Mouse (Mus musculus): Measurements from ENCODE around the gene Tspan18.

Tspan18 gene

DNA sequence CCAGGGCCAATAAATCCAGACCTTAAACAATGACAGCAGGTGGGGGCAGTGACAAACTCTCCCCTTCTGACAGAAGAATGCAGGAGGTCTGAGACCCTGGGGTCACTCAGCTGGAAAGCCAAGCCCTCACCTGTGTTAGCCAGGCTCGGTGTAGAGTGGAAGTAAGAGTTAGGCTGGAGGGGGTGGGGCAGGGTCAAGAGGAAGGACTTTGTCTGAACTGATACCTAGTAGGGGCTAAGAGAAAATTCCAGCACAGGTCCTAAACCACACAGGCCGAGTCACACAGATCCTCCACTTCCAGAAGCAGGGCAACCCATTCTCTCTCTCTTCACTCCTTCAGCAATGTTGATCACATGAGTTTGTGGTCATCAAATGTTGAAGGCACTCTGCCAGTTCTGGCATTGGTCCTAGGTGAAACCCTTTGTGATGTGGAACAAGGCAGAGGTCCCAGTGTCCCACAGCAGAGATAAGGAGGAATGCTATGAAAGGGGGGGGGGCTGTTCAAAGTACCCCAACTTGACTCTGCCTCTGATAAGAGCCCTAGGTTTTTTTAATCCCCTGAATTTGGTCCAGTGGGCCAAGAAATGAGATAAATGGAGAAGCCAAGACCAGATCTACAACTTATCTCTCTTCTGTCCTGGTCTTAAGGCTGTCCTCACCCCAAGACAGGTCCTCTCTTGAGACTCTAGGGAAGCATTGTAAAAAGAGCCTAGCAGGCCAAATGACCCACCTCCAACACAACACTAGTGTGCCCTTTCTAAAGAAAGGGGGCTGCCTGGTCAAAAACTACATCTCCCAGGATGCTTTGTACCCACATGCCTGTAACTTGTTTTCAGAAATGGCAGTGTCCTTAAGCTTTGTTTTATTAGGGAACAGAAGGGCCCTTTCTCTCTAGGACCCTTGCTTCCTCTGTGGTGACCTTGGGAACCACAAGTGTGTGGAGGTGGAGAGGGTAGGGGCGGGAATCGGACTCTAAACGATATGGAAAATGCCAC, 71.7 kb downstream of the Tspan18 start:
- no peak for DNase-seq (ENCODE audit: low spot score in 2 of 2)

DNA sequence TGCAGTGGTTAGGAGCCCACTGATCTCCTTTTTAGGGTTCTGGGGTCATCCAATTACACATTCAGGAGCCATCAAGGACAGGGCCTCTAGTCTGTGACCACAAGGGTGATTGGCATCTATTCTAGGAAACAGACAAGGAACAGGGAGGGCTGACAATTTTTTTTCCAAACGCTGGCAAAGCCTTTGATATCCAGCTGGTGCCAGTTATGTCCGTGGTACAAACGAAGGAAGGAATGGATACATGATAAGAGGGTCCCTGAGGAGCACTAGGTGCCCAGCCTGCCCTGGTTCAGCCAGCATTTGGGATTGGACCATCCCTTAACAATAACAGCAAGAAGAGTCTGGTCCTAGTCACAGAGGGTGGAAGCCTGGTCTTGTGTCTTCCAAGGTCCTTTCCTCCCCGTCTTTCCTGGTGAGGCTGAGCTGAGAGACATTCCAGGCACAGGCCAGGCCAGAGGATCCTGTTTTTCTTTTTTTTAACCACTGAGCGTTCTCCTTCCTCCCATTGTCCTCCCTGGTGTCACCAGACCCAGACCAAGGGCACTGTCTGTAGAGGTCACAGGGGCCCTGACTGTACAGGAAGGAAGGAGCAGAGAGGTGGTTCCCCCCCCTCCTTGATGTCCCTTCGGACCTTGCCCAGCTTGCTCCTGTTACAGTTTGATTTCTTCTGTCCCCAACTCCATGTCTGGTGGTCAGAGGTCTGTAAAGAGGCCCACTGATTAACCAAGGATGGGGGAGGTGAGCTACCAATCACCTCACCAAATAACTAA, 72.6 kb downstream of the Tspan18 start:
- no peak for DNase-seq (ENCODE audit: low spot score in 2 of 2)

DNA sequence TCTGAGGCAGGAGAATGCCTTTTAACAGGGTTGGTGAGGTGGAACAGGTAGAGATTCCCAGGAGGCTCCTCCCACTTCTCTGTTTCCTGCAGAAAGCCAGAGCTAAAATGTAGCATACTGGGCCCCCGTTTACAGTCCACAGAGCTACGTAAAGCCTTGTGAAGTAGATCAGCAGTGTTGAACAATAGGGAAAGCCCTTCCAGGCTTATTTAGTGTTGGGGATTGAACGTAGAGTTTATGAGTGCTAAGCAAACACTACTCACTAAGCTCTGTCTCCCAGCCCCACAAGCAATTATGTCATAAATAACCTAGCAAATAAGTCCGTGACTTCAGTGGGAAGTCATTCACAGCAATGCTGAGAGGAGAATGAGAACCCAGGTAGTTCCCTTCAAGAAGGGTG, 76.7 kb downstream of the Tspan18 start:
- DNase-seq (ENCODE audit: low spot score in 2 of 2), result no peak

DNA sequence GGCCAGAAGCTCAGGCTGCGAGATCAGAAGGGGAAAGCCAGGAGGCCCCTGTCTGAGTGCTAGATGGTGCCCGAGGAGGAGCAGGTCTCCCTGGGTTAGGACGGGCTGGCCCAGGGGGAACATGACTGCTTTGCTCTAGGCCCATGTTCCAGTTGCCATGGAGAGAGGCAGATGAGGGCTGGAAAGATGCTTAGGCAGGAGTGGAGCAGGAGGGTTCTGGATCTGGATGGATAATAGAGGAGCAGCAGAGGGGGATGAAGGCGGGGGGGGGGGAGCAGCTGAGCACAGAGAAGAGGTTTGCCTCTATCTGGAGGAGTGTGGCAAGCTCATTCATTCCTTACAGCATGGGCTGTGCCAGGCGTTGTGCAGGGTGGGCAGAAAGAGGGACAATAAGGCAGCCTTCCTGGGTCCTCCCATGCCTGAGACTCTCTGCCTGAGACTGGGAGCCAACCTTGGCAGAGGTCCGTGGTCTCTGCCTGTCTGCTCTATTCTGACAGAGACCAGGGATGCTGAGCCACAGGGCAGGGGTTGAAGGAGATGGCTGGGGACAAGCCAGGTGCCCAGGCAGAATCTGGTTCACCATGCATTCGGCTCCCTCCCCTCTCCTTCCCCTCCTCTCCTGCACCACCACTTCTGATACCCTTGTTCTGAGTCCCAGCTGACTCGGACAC, 77.4 kb downstream of the Tspan18 start:
- no peak for DNase-seq (ENCODE audit: low spot score in 2 of 2)

DNA sequence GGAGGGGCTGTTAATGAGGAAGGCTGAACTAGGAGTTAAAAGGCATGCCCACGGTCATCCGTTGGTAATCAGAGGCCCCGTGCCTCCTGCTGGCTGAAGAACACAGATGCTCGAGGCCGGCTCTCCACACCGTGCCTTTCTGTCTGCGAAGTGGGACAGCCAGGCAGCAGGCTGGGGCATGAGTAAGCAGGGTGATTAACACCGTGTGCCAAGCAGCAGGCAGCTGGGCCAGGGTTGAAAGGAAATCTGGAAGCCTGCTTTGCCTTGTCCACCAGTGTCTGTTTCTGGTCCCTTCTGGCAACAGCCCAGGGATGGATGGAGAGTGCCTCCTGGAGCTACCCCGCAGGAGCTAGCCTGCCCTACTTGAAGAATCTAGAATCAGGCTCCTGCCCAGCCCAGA, 81.9 kb downstream of the Tspan18 start:
- peak in 1 of 2 experiments; percentile 32 for DNase-seq (ENCODE audit: low spot score in 2 of 2)

DNA sequence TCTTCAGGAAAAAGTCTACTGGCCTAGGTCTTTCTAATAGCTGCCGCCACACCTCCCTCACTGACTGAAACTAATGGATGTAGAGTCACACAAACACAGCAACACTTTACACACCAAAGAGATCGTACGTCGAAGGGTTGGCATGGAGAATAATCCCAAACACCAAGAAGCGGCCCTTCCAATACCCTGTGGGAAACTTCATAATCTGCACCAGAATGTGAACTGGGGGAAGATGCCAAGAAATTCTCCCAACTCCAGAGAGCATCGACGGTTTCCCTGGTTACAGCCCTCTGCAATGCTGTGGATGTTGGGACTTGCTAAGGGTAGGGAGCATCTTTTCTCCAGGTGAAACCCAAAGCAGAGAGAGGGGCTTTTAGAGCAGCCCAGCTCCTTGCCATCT, 83.7 kb downstream of the Tspan18 start:
- DNase-seq (ENCODE audit: low spot score in 2 of 2), result no peak

DNA sequence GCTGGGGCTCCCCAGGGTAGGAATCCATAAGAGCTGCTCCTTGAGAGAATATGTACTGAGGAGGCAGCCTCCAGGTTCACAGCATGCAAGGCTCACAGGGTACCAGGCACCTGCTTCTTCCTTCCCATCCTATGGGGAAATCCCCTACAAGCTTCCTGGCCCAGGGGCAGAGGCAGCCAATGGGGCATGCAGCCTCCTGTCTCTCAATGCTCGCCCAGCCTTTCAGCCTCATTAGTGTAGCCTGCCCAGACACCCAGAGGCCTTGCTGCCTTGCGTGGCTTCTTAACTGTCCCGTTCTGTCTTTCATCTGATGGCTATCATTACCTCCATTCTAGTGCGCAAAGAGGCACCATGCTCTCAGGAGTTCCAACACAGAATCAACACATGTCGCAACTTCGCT, 85.2 kb downstream of the Tspan18 start:
- DNase-seq (ENCODE audit: low spot score in 2 of 2), result no peak

DNA sequence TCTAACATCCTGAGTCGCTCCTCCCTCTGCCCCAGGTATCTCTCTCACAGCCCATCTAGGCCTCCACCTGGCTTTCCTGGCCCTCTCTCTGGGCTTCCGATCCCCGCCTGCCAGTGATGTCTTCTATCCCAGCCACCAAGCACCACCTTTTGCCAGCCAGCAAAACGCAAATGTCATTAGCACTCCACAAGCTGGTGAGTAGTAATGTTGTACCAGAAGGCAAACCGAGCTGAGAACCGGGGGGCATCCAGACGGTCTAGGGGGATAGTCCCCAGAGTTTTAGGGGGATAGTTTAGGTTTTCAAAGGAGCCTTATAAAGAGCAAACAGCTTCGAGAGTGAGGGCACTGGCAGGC, 90.2 kb downstream of the Tspan18 start:
- no peak for DNase-seq (ENCODE audit: low spot score in 2 of 2)

DNA sequence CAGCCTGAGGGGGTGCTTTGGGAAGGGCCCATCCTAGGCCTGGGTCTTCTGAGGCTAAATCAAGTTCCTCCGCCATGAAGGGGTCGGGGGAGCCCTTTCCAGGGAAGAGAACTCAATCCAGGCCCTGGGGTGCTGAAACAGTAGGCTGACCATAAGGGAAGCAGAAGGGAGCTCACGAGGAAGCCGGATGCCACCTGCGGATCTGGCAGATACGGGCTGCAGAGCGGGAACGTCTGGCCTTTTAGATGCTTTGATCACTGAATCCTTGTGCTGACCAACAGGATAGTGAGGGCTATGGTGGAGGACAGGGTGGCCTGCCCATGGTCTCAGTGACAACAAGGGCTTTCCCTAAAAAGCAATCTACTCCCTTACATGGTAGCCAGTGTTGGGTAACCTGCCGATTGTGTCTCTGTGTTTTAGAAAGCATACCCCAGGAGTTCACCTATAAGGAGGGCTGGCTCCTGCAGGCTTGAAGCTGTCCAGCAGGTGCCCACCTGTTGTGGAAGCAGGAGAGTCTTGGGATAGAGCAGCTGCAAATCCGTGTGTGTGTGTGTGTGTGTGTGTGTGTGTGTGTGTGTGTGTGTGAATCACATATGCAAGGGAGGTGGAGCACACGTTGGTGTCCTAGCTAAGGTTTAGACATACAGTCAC, 90.7 kb downstream of the Tspan18 start:
- DNase-seq (ENCODE audit: low spot score in 2 of 2), result no peak

DNA sequence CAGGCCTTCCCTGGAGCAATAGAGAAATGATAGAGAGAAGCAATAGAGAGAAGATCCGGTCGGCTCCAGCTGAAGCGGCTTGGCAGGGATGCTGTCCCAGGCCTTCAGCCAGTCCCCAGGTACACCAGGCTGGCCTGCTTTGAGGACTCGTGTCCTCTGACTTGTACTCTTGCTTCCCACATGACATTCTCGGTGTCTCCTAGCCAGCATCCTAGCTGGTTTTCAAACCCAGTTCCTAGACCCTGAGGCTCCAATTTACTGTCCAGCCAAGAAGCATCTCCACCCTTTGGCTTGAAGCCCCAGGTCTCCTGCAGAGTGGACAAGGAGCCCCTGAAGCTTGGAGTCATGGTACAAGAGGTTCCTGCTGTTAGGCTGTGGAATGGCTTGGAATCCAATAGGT, 92.1 kb downstream of the Tspan18 start:
- DNase-seq (ENCODE audit: low spot score in 2 of 2), result no peak

DNA sequence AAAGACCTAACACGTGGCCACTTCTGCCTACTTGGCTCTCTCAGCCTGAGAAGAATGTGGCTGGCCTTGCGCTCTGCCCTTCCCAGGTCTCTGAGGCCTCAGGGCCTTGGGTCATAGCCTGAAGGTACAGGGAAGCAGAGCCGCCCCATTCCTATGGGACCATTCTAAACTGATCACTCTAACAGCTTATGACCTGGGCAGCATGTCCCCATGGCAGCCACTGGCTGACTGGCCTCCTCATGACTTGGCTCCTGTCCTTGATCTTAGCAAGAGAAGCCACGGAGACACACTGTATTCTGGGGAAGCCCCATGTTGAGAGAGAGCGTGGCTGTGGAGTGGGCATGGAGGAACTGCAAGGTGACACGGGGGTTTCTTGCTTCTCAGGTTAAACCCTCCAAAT, 95.4 kb downstream of the Tspan18 start:
- DNase-seq (ENCODE audit: low spot score in 2 of 2), result no peak

DNA sequence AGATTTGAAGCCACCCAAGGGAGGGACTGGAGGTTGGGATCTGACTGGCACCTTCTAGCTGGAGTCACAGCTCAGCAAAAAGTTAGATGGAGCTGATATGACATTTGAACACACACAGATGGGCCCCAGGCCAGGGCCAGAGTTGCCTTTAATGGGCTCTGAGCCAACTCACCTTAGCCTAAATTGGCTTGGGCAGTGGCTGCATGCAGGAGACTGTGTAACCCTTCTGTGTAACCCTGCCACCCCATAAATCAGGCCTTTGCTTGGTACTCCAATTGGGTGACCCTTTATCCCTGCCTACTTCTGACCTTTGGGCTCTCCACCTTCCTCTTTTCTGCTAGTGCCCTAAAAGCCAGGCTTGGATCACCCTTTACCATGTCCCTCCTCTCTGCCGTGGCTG, 97.2 kb downstream of the Tspan18 start:
- no peak for DNase-seq (ENCODE audit: low spot score in 2 of 2)

DNA sequence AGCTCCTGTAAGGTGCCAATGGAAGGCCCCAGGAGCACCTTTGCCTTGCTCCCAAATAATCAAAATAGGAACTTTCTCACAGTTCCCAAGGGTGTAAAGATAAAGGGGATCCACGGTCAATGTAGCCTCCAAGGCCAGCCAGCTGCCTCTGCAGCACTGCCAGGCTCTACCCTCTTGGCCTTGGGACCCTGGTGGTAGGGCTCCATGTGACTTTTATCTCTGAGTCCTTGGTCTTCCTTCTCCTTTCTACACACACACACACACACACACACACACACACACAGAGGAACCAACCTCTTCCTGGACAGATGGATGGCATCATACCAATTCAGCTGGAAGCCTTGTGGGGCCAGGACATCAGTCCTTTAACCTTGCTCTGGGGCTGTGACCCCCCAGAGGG, 102.2 kb downstream of the Tspan18 start:
- DNase-seq (ENCODE audit: low spot score in 2 of 2), result no peak

DNA sequence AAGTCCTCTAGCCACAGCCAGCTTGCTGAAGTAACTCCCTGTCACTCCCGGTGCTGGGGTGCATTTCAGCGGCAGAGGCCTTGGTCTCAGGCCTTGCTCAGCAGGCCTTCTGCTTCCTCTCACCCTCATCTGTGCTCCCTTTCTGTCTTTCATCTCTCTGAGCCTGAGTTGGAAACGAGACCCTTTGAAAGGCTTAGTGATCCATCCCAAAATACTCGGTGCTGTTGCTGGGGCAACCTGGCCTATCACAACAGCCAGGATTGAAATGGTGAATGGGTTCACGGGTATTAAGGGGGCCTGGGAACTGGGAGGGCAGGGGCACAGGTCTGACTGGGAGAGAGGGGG, 105.9 kb downstream of the Tspan18 start:
- no peak for DNase-seq (ENCODE audit: low spot score in 2 of 2)

DNA sequence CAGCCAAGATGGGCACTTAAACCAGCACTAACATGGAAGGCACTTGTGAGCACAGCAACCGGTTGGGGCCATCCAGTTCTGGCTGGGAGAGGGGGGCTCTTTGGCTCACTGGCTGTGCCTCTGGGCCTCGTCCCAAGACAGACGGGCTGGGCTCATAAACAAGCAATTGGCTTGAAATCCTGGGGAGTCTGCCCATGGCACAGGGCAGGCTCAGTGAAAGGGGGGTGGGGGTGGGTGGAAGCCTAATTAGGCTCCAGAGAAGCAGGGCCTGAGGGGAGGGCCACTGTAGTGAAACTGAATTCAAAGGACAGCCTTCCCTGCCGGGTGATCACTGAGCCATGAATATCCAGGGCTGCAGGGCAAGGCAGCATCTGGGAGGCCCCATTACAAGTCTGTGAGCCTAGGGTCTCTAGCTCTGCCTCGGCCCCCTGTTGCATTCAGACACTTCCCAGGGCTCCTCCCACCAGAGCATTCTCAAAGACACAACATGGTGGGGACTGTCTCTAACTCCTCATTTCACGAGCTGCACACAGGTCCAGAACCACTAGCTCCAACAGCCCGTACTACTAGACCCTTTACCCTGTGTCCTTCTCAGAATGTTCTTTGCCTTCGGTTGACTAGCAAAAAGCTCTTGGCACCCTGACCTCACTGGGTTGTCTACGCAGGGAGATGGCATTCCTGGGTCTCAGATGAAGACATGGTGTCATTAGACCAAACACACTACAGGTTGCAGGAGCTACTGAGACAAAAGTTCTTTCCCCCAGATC, 106.4 kb downstream of the Tspan18 start:
- no peak for DNase-seq (ENCODE audit: low spot score in 2 of 2)

DNA sequence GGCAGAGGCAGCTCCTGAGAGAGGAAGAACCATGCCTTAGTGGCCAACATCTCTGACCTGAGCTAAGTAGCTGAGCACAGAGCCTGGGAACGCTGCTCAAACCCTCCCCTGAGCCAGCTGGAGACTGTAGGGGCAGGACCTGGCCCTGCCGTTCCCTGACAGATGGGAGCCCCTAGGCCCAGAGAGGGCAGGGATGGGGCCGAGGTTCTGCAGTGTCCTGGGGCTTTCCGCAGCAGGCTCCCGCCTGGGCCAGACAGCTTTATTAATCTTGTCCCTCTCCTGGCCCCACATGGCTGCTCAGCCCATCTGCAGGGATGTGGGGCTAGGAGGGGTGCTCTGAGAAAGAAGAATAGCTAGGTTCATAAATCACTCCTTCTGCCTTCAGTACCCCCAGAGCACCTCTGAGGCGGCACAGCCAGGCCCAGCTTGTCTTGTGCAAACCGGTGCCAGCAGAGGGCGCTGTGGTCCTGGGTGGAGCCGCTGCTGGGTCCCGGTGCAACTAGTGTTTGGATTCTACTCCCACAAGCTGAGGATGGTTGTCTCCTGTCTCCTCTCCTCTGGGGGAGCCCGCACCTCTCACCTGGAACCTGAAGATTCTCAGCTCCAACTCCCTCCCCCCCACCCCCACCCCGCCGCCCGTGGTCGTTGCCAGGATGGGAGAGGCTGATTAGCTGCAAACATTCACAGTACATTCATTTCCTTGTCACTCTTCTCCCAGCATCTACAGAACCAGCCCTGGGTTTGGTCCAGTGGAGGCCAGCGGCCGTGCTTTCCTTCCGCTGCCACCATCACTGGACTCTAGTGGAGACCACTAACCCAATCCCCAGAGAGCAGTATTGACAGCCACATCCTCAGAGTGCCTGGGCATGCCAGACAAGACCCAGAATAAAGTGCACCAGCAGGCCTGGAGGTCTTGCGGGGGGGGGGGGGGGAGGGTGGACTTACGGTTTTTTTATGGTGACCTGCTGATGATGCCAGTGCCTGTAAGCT, 107.4 kb downstream of the Tspan18 start:
- DNase-seq (ENCODE audit: low spot score in 2 of 2), result peak in 1 of 2 experiments; percentile 57

DNA sequence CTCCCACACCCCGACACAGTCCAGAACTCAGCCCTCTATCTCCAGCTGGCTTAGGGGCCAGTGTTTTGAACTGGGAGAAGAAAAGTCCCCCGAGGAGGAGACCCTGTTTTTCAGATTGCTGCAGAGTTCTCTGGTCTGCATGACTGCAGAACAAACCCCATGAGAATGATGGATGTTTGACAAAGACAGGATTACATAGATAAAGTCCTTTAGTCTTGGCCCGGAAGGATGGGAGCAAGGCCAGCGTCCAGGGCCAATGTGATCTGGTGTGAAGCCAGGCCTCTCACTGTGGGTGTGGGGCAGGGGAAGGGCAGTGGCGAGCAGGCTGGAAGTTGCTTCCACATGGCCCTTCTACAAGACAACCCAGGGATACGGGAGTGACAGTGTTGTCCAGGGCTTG, 110.8 kb downstream of the Tspan18 start:
- no peak for DNase-seq (ENCODE audit: low spot score in 2 of 2)

DNA sequence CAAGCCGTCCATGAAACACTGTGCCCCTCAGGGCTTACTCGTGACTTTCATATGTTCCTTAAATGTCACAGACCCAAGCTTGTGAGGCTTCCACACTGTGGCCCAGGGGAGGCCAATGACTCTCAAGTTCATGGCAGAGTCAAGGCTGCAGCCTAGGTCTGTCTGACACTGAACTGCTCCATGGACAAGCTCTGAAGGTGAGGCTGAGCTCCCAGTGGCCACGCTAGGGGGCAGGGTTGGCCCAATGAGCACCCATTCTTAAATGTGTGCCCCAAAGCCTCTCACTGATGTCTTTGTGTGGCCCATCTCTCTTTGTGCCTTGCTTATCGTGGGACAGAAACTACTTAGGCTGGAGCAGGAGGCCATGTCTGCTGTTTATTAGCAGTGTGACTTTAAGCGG, 113.9 kb downstream of the Tspan18 start:
- no peak for DNase-seq (ENCODE audit: low spot score in 2 of 2)

DNA sequence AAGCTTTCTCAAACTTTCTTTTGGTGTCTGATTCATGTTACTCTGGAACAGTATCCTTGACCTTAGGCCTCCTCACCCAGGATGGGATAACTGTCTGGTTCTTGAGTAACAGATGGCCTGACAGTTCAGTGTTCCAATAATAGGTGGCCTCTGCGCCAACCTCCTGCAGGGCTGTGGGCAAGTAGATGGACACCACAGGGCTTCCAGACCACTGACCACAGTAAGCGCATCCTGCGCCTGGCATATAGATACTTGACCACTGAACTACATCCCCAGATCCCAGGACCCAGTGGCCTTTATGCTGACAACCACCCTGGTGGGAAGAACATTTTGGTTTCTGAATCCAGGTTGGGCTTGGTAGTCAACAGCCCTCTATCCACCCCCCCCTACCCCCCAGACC, 114.7 kb downstream of the Tspan18 start:
- no peak for DNase-seq (ENCODE audit: low spot score in 2 of 2)

DNA sequence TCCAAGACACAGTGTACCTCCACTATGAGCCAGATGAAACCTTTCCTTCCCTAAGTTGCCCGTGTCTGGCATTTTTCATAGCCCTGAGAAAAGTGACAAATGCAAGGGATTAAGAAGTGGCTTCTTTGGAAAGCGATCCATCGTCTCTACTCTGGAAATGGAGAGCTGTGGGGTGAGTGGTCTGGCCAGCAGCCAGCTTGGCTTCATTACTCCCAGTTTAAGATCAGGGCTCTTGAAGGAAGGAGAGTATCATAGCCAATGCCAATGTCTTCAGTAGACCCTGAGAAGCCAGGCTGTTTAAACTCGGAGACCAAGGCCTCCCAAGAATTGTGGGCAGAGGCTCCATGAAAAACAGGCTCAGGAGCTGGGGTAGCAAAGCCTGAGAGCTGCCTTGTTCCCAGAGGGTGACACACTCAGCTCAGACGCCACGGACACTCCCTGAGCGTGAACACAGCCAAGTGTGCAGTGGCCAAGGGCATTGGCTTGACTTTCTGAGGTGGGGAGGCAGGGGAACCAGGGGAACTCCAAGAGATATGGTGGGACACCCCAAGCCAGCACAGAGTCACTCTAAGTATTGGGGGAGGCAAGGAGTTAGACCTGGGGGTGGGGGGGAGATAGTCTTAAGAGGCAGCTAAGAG, 115.8 kb downstream of the Tspan18 start:
- DNase-seq (ENCODE audit: low spot score in 2 of 2), result no peak
